Mouse (Mus musculus) A20 (cell line): ENCODE results near the gene Jak2.

Experiments used
- DNase-seq: peaks from one replicate; pipeline ENCODE4 v3.0.0-alpha.2; 2011; ENCODE audit warnings: low read depth, low spot score

The Jak2 gene

GRCm38 (mm10) chr19:29251191-29251957, at the start of gene Jak2:
Gene Jak2, plus strand, starts transcription at chr19:29251828.
- DNase-seq, result peak; percentile 89

DNA sequence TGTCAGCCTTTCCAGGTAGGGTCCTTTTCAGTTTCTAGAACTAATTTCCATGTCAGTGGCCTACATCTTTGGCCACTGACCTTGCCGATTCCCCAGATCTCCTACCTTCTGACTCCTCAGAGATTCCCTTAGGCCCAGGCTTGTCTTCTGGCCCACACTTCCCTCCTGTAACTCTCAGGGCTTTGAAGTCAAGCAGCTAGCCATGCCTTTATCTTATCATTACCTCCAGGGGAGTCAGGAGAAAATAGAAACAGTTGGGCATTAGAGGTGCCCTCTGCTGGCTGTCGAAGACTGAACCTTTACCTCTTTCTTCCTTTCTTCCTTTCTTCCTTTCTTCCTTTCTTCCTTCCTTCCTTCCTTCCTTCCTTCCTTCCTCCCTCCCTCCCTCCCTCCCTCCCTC, 48.3 kb upstream of the Jak2 start:
- DNase-seq, result no peak

DNA sequence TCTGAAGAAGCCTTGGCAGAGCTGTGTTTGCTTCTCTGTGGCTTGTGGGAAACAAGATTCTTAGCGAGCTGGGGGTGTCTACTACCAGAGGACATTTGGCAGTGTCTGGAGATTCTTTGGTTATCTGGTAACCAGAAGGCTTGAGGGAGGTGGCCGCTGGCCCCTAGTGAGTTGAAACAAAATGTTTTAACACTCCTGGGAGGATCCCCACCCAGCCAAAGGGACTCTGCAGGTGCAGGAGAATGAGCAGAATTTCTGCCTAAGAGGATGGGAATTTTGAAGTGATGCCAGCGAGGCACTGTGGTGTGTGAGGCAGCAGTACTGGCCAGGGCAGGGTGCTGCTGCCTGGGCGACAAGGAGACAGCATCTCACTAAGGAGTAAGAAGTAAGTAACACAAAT, 47.0 kb upstream of the Jak2 start:
- DNase-seq, result no peak

DNA sequence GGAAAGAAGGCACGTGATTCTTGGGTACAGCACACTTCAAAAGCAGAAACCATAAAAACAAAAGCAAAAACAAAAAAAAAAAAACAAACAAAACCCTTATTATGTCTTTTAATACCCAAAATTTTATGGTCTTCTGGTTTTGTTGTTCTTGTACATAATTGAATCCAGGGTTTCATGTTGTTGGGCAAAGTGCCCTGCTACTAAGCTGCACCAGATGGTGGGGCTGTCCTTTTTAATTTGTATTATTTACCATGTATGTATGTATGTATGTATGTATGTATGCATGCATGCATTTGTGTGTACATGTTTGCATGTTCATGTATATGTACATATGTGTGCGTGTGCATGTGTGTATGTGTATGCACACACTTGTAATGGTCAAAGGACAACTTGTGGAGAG, 46.4 kb upstream of the Jak2 start:
- DNase-seq, result no peak

- DNase-seq, result peak; percentile 66
Observed at GRCm38 (mm10) chr19:29209898-29210297, 41.7 kb upstream of the Jak2 start.

- peak; percentile 40 for DNase-seq
Observed at GRCm38 (mm10) chr19:29210319-29210718, 41.3 kb upstream of the Jak2 start.

DNA sequence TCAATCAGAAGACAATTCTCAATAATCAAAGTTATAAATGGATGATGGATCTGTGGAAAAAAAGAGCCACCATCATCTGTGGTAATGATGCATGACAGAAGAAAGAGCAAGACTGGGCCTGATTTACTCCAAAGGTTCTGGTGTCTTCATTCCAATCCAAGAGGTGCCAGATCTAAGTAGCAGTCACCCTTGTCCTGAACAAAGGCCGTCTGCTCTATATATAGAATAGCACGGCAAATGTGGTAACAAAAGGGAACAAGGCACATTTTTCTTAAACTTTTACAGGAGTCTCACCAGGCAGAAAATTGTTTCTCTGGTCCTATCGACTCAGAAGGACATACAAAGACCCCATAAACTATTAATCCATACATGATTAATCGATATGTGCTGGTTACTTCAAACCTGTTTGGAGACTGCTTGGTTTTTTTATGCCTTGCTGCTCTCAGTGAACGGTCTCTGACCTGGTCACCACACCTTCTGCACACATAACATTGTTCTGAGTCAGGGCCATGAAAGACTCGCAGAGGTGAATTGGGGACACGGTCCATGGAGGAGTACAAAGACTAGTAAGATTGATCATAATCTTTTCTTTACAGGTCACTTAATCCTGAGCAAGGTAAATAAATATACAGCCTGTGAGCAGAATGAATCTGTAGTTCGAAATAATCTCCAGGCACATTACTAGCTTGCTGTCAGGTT, 35.7 kb upstream of the Jak2 start:
- DNase-seq, result no peak

- no peak for DNase-seq
Observed at GRCm38 (mm10) chr19:29221867-29222266, 29.8 kb upstream of the Jak2 start.

DNA sequence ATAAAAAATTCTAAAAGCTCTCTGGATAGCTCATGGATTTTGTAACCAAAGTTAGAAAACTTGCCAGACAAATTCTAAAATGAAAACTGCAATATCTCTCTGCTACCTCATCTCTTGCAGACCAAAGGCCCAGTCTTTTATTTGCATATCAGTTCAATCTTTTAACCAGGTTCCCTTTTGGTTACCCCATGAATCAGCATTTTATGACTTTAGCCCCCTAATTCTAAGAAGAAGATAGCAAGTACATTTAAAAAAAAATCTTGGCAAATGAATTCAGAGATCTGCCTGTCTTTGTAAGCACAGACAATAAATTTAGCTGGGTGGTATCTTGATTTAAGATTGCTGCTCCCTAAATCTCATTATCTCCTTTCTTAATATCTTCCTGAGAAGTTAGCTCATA, 26.7 kb upstream of the Jak2 start:
- peak; percentile 18 for DNase-seq

DNA sequence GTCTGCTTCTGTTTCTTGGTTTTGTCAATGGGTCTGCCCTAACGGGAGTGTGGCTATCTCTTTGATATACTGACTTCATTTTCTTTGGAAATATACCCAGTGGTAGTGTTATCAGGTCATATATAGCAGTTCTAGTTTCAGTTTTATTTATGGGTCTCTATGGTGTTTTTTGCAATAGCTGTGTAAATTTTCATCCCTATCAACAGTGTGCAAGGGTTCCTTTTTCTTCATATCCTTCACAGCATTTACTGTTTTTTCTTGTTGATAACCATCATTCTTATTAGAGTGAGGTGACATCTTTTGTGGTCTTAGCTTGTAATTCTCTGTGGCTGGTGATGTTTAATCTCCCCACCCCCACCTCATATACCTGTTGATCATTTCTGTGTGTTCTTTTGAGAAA, 24.6 kb upstream of the Jak2 start:
- DNase-seq, result peak; percentile 12

- peak; percentile 87 for DNase-seq
Observed at GRCm38 (mm10) chr19:29227941-29228590, 23.6 kb upstream of the Jak2 start.

DNA sequence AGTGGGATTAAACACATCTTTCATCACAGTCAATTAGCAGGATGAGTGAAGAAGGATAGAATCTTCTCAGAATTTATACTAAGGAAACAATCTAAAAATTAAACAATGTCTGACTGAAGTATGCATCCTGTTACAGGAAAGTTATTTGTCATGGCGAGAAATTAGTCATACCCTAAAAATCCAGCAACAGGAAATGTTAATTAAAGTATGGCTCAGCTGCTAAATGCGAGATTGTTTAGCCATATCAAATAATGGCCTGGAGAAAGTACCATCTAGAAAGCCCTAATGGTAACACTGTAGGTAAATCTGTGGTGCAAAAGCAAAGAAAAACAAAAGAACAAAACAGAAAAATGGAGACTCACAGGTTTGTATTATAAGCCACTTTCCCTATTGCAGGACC, 22.6 kb upstream of the Jak2 start:
- no peak for DNase-seq

DNA sequence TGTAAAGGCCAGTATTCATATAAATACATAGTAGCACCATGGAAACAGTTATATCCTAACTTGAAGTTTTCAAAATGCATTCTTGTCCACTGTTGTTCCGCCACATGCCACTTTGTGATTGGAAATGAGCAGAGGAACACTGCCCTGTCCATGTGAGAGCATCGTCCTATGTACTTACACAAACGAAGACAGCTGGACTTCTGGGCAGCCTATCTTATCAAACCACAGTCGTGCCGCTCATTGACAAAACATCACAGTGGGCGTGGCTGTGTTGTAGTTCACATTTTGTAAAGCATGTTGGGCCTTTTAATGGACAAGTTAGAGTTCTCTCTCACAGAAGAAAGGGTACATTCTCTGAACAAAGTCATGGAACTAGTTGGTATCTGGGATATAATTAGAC, 18.9 kb upstream of the Jak2 start:
- DNase-seq, result no peak

GRCm38 (mm10) chr19:29236658-29237385, 14.8 kb upstream of the Jak2 start:
- peak; percentile 89 for DNase-seq

DNA sequence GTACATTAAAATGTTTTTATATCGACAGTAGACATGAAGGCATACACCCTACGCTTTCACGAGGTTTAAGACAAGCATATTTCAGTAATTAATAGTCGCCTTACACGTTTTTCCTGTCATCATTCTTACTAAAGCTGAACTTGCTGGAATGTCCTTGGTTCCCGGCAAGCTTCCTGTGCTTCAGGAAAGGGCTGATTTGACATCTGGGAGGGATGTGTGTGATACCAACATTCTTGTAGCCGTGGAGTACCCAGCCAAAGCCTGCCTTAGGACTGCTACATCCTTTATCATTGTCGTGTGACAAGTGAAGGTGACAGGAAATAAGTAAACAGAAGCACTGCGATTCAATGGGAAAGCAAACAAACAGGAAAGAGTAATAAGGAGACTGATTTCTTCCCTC, 13.5 kb upstream of the Jak2 start:
- no peak for DNase-seq

- no peak for DNase-seq
Observed at GRCm38 (mm10) chr19:29239513-29240235, 12.0 kb upstream of the Jak2 start.

DNA sequence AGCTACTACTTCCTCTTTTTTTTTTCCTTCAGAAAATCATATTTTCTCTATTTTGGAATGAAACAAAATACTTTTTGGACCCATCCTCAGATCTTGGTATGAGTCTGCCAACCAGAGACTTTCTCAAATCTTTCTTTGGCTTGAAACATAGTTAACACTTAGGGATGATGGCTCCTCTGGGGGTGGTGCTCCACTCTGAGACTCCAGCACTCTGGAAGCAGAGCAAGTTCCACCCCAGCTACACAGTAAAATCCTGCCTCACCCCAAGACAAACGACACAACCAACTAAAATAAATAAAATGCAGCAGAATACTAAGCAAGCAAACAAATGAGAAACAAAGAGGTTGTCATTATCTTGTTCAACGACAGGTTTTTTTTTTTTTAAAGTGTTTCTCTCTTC, 11.0 kb upstream of the Jak2 start:
- DNase-seq, result no peak

DNA sequence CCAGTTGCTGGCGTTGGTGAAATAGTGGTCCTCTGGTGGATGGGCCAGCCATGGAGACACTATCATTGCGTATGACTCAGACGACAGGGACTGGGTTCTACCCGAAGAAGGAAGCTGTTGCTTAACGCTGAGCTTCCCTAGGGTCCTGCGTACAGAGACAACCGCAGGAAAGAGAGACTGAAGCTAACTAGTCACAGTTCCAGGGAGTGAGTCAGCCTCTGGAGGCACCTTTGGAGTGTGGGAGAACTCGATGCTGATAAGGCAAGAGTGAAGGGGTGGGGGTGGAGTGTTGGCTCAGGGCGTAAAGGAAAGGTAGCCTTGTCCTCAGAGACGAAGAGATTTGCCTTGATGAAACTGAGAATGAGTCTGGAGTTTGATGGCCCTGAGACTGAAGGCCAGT, 10.0 kb upstream of the Jak2 start:
- DNase-seq, result no peak

GRCm38 (mm10) chr19:29249933-29250332, 1.7 kb upstream of the Jak2 start:
- DNase-seq, result no peak

GRCm38 (mm10) chr19:29251958-29252801, 552 bp downstream of the Jak2 start:
- DNase-seq, result peak; percentile 75
